Mouse (Mus musculus) liver, postnatal 0 days (tissue): Measurements from ENCODE around the gene Tal1.

Experiments used
- CTCF ChIP-seq: sonication (generic); IDR thresholded peaks from 2 replicates; pipeline ENCODE4 v1.5.1; 2016; ENCODE audit warnings: antibody characterized with exemption, low read depth
- EP300 ChIP-seq: IDR thresholded peaks from 2 replicates; pipeline ENCODE4 v1.6.1; 2016; ENCODE audit warnings: antibody characterized with exemption, low read depth, mild to moderate bottlenecking

DNA sequence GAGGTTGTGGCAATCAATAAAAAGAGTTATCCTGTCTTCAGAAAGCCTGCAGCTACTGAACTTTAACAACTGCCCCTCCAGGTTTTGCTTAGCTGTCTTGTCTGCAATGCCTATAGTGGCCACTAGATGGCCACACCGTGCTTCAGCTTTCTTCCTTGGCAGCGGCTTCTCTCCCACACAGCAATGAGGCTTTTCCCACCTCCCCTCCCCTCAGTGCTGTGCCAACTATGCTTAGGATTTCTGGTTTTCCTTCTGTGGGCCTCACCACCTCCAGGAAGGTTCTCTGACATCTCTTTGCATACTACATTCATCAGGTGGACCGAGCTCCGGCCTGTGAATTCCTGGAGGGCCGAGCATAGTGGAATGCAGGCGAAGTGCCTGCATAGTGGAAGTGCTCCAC, 45.5 kb downstream of the Tal1 start:
- TF ChIP-seq CTCF (peak; percentile 97), EP300 (no peak)
